Mouse (Mus musculus) hindbrain, embryonic 13.5 days (tissue): ENCODE measurements around the gene Slc35a5. TPM values are rescaled to one million over a fixed set of nuclear protein-coding genes. Genes with fewer than 3 reads are reported as not detected.

Experiments used
- ATAC-seq: fragments of 200-750 bp; cut with Nextera tagmentation; 2 replicates; pipeline ENCODE4 v1.8.0; 2017; ENCODE audit warnings: moderate TSS enrichment; ENCODE audit not compliant: low FRiP score
- H3K27ac ChIP-seq: fragments of 300-500 bp; sonication (generic); 2 replicates; pipeline ENCODE4 v1.5.1; 2015; ENCODE audit warnings: inconsistent platforms, mild to moderate bottlenecking, moderate library complexity
- H3K27me3 ChIP-seq: fragments of 300-500 bp; sonication (generic); 2 replicates; pipeline ENCODE4 v1.6.1; 2015; ENCODE audit warnings: mild to moderate bottlenecking, inconsistent platforms
- H3K36me3 ChIP-seq: fragments of 300-500 bp; sonication (generic); 2 replicates; pipeline ENCODE4 v1.6.1; 2015; ENCODE audit warnings: mild to moderate bottlenecking, inconsistent platforms
- H3K4me1 ChIP-seq: fragments of 300-500 bp; sonication (generic); replicated peaks from 2 replicates; pipeline ENCODE4 v1.6.1; 2015; ENCODE audit warnings: inconsistent platforms
- H3K4me2 ChIP-seq: fragments of 300-500 bp; sonication (generic); 2 replicates; pipeline ENCODE4 v1.6.1; 2015; ENCODE audit warnings: inconsistent platforms, mild to moderate bottlenecking, moderate library complexity
- H3K4me3 ChIP-seq: fragments of 300-500 bp; sonication (generic); 2 replicates; pipeline ENCODE4 v1.5.1; 2015; ENCODE audit warnings: mild to moderate bottlenecking, inconsistent platforms
- H3K9ac ChIP-seq: fragments of 300-500 bp; sonication (generic); 2 replicates; pipeline ENCODE4 v1.6.1; 2015; ENCODE audit warnings: mild to moderate bottlenecking, inconsistent platforms
- H3K9me3 ChIP-seq: fragments of 300-500 bp; sonication (generic); 2 replicates; pipeline ENCODE4 v1.6.1; 2016; ENCODE audit warnings: inconsistent platforms
- WGBS: fragments of 180-500 bp; shearing (Covaris S2); methylation state at CpG from one replicate; pipeline ENCODE4 v1.1.7; 2015; 5-methylcytosine and 5-hydroxymethylcytosine counted together
- polyA plus RNA-seq: library from polyadenylated mRNA; unstranded; fragments of >200 nt; fragmentation: Nextera tagmentation; extraction: Ambion mirVana; gene quantifications from 2 replicates; pipeline ENCODE4 v1.2.1, GENCODE M21; 2015

Gene Slc35a5
- polyA plus RNA-seq, 1 experiment from 2014 or later = 34.1 TPM

- H3K9ac ChIP-seq = no peak overlapping the region
- ATAC-seq = no peak
- H3K9me3 ChIP-seq = no peaks in the 10 kb centered on the region
- H3K27me3 ChIP-seq = no peaks in the 10 kb centered on the region
- WGBS = 79% methylated on average over 3 of the region's 3 CpGs
- H3K36me3 ChIP-seq = no peaks in the 10 kb centered on the region
- no peak overlapping the region for H3K27ac ChIP-seq
- peaks cover 7% of the 10 kb centered on the region; the same call in 1 of the 2 replicates for H3K4me1 ChIP-seq
- H3K4me3 ChIP-seq = no peak overlapping the region
- no peak overlapping the region for H3K4me2 ChIP-seq
Measured at GRCm38 (mm10) chr16:45100892-45101291, 57.6 kb downstream of the Slc35a5 start.

GRCm38 (mm10) chr16:45098886-45099210 is 59.7 kb downstream of the Slc35a5 start:
- Histone ChIP-seq H3K9ac (no peak overlapping the region), H3K9me3 (no peaks in the 10 kb centered on the region), H3K27me3 (no peaks in the 10 kb centered on the region), H3K27ac (no peak overlapping the region), H3K4me2 (no peak overlapping the region), H3K4me1 (peaks cover 14% of the 10 kb centered on the region; the same call in 1 of the 2 replicates), H3K4me3 (no peak overlapping the region), H3K36me3 (no peaks in the 10 kb centered on the region)
- no peak for ATAC-seq
- 63% methylated on average over 6 of the region's 6 CpGs for WGBS

GRCm38 (mm10) chr16:45098186-45098885 is 60.2 kb downstream of the Slc35a5 start:
- Histone ChIP-seq H3K36me3 (no peaks in the 10 kb centered on the region), H3K4me1 (peaks cover 19% of the 10 kb centered on the region), H3K27me3 (no peaks in the 10 kb centered on the region), H3K9me3 (no peaks in the 10 kb centered on the region), H3K9ac (no peak overlapping the region), H3K4me3 (no peak overlapping the region), H3K4me2 (no peak overlapping the region), H3K27ac (no peak overlapping the region; the same call in 1 of the 2 replicates)
- WGBS = 54% methylated on average over 10 of the region's 10 CpGs
- ATAC-seq = no peak

GRCm38 (mm10) chr16:45097467-45097866 is 61.0 kb downstream of the Slc35a5 start:
- WGBS = 99% methylated on average over 2 of the region's 2 CpGs

GRCm38 (mm10) chr16:45095561-45096482 is 62.7 kb downstream of the Slc35a5 start:
- Histone ChIP-seq H3K4me3 (no peak overlapping the region), H3K27me3 (no peaks in the 10 kb centered on the region), H3K36me3 (no peaks in the 10 kb centered on the region), H3K27ac (no peak overlapping the region), H3K4me1 (peaks cover 20% of the 10 kb centered on the region), H3K4me2 (no peak overlapping the region), H3K9ac (no peak overlapping the region), H3K9me3 (no peaks in the 10 kb centered on the region)
- 0 out of 2 replicates have a peak, but pooled peaks have one; percentile 30 for ATAC-seq
- WGBS = 92% methylated on average over 26 of the region's 26 CpGs

More at GRCm38 (mm10) chr16:45097467-45097866, 61.0 kb downstream of the Slc35a5 start:
- H3K4me1 ChIP-seq = peaks cover 20% of the 10 kb centered on the region
- no peaks in the 10 kb centered on the region for H3K9me3 ChIP-seq
- H3K4me3 ChIP-seq = no peak overlapping the region
- no peaks in the 10 kb centered on the region for H3K27me3 ChIP-seq
- H3K27ac ChIP-seq = no peak overlapping the region
- no peak overlapping the region for H3K4me2 ChIP-seq
- H3K36me3 ChIP-seq = no peaks in the 10 kb centered on the region
- H3K9ac ChIP-seq = no peak overlapping the region
- ATAC-seq = no peak

GRCm38 (mm10) chr16:45095030-45095429 is 63.5 kb downstream of the Slc35a5 start:
- no peak overlapping the region for H3K9ac ChIP-seq
- H3K27me3 ChIP-seq = no peaks in the 10 kb centered on the region
- H3K4me3 ChIP-seq = no peak overlapping the region
- 91% methylated on average over 13 of the region's 13 CpGs for WGBS
- no peak for ATAC-seq
- no peaks in the 10 kb centered on the region for H3K9me3 ChIP-seq
- H3K27ac ChIP-seq = no peak overlapping the region
- H3K4me1 ChIP-seq = peaks cover 20% of the 10 kb centered on the region
- no peaks in the 10 kb centered on the region for H3K36me3 ChIP-seq
- H3K4me2 ChIP-seq = peak overlapping the region; percentile 52; the same call in 1 of the 2 replicates

- Histone ChIP-seq H3K9me3 (no peaks in the 10 kb centered on the region), H3K27me3 (no peaks in the 10 kb centered on the region), H3K4me3 (peak overlapping the region; percentile 33), H3K4me2 (peak overlapping the region; percentile 52), H3K4me1 (peaks cover 20% of the 10 kb centered on the region), H3K27ac (no peak overlapping the region), H3K9ac (peak overlapping the region; percentile 70), H3K36me3 (no peaks in the 10 kb centered on the region)
- 15% methylated on average over 9 of the region's 9 CpGs for WGBS
- 0 out of 2 replicates have a peak, but pooled peaks have one; percentile 44 for ATAC-seq
Measured at GRCm38 (mm10) chr16:45094136-45094756, 64.3 kb downstream of the Slc35a5 start.

GRCm38 (mm10) chr16:45093137-45093731 is 65.3 kb downstream of the Slc35a5 start, which contains the start of gene Ccdc80:
Gene Ccdc80, plus strand, starts transcription at chr16:45093402.
- Histone ChIP-seq H3K27me3 (no peaks in the 10 kb centered on the region), H3K36me3 (no peaks in the 10 kb centered on the region), H3K9me3 (no peaks in the 10 kb centered on the region), H3K27ac (no peak within 1 kb of the TSS), H3K4me1 (peaks cover 15% of the 10 kb centered on the region), H3K4me3 (peak within 1 kb of the TSS; percentile 33), H3K4me2 (peak within 1 kb of the TSS; percentile 52), H3K9ac (peak within 1 kb of the TSS; percentile 70)
- 53% methylated on average over 6 of the region's 6 CpGs for WGBS
- ATAC-seq = no peak

GRCm38 (mm10) chr16:45090005-45090404 is 68.5 kb downstream of the Slc35a5 start:
- no peaks in the 10 kb centered on the region for H3K9me3 ChIP-seq
- WGBS = 15% methylated on average over 10 of the region's 10 CpGs
- no peak overlapping the region for H3K9ac ChIP-seq
- ATAC-seq = peak; percentile 46; the same call in 1 of the 2 replicates
- H3K4me2 ChIP-seq = no peak overlapping the region
- no peaks in the 10 kb centered on the region for H3K36me3 ChIP-seq
- H3K27me3 ChIP-seq = no peaks in the 10 kb centered on the region
- no peak overlapping the region for H3K27ac ChIP-seq
- H3K4me3 ChIP-seq = no peak overlapping the region
- peaks cover 13% of the 10 kb centered on the region for H3K4me1 ChIP-seq
